Mouse (Mus musculus) myocyte (in vitro differentiated cells): ENCODE data around the gene Ralgapa2. TPM values are rescaled to one million over a fixed set of nuclear protein-coding genes. Genes with fewer than 3 reads are reported as not detected.

ENCODE experiments used
- H3K27me3 ChIP-seq: one replicate; pipeline ENCODE4 v1.6.1; 2011; ENCODE audit not compliant: control insufficient read depth, insufficient read depth, insufficient read length
- H3K36me3 ChIP-seq: one replicate; pipeline ENCODE4 v1.6.1; 2011; ENCODE audit not compliant: control insufficient read depth, insufficient read depth
- H3K4me2 ChIP-seq: one replicate; pipeline ENCODE4 v1.6.1; 2011; ENCODE audit warnings: low read depth, control low read depth
- H3K4me3 ChIP-seq: one replicate; pipeline ENCODE4 v1.5.1; 2011; ENCODE audit warnings: mild to moderate bottlenecking, control low read depth, moderate library complexity
- H3K79me2 ChIP-seq: one replicate; pipeline ENCODE4 v1.6.1; 2011; ENCODE audit not compliant: control insufficient read depth, insufficient read depth
- H3ac ChIP-seq: one replicate; pipeline ENCODE4 v1.6.1; 2011; ENCODE audit not compliant: control insufficient read depth, insufficient read length
- CEBPB ChIP-seq: IDR thresholded peaks from 2 replicates; pipeline ENCODE4 v1.6.1; 2011; ENCODE audit warnings: mild to moderate bottlenecking, moderate library complexity; ENCODE audit not compliant: poor library complexity, insufficient read depth, severe bottlenecking
- E2F4 ChIP-seq: IDR thresholded peaks from one replicate; pipeline ENCODE4 v1.6.1; 2011; ENCODE audit warnings: mild to moderate bottlenecking, control low read depth, moderate library complexity; ENCODE audit not compliant: insufficient read depth
- MAX ChIP-seq: IDR thresholded peaks from one replicate; pipeline ENCODE4 v1.6.1; 2011; ENCODE audit warnings: low read depth, mild to moderate bottlenecking, control low read depth
- MYOD1 ChIP-seq, 3 experiments: IDR thresholded peaks; one replicate each; pipeline ENCODE4 v1.6.1; 2011; ENCODE audit warnings: control low read depth in 2 of 3, low read depth in 2 of 3, mild to moderate bottlenecking in 2 of 3, moderate library complexity in 1 of 3; ENCODE audit not compliant: insufficient read length in 2 of 3, control insufficient read depth in 1 of 3
- MYOG ChIP-seq, 3 experiments: IDR thresholded peaks; one replicate each; pipeline ENCODE4 v1.6.1; 2011; ENCODE audit warnings: control low read depth in 2 of 3, low read depth in 2 of 3, mild to moderate bottlenecking in 2 of 3; ENCODE audit not compliant: insufficient read length in 2 of 3, control insufficient read depth in 1 of 3, insufficient read depth in 1 of 3
- POLR2A ChIP-seq: IDR thresholded peaks from one replicate; pipeline ENCODE4 v1.6.1; 2011; ENCODE audit warnings: low read depth, mild to moderate bottlenecking, control low read depth, moderate library complexity; ENCODE audit not compliant: insufficient read length
- POLR2AphosphoS2 ChIP-seq: IDR thresholded peaks from one replicate; pipeline ENCODE4 v1.6.1; 2011; ENCODE audit warnings: low read depth, control low read depth; ENCODE audit not compliant: insufficient read length
- REST ChIP-seq: IDR thresholded peaks from one replicate; pipeline ENCODE4 v1.6.1; 2011; ENCODE audit warnings: mild to moderate bottlenecking, control low read depth, moderate library complexity; ENCODE audit not compliant: insufficient read depth, insufficient read length
- SRF ChIP-seq: IDR thresholded peaks from one replicate; pipeline ENCODE4 v1.6.1; 2011; ENCODE audit warnings: low read depth; ENCODE audit not compliant: control insufficient read depth, insufficient read length
- TCF12 ChIP-seq: IDR thresholded peaks from one replicate; pipeline ENCODE4 v1.6.1; 2011; ENCODE audit warnings: mild to moderate bottlenecking, control low read depth; ENCODE audit not compliant: poor library complexity, insufficient read depth, severe bottlenecking
- TCF3 ChIP-seq: IDR thresholded peaks from one replicate; pipeline ENCODE4 v1.6.1; 2011; ENCODE audit warnings: low read depth, control low read depth; ENCODE audit not compliant: insufficient read length
- USF1 ChIP-seq: IDR thresholded peaks from one replicate; pipeline ENCODE4 v1.6.1; 2011; ENCODE audit warnings: low read depth, mild to moderate bottlenecking, control low read depth, moderate library complexity
- polyA plus RNA-seq: library from polyadenylated mRNA; unstranded; fragments of >200 nt; fragmentation: generic; extraction: Trizol; gene quantifications from one replicate; pipeline ENCODE4 v1.2.1, GENCODE M21; 2012; ENCODE audit warnings: missing spikeins

Ralgapa2 gene
- polyA plus RNA-seq, 1 experiment = 1.8 TPM

- Histone ChIP-seq H3K4me2 (no peak overlapping the region), H3ac (no peak overlapping the region), H3K79me2 (no peaks in the 10 kb centered on the region), H3K36me3 (no peaks in the 10 kb centered on the region), H3K4me3 (no peak overlapping the region), H3K27me3 (peaks cover 52% of the 10 kb centered on the region)
- TF ChIP-seq POLR2AphosphoS2 = no peak
- TF ChIP-seq MYOG (IDR thresholded peaks at IDR 0.05; ENCODE audit: control insufficient read depth in 1 of 3, insufficient read depth in 1 of 3, insufficient read length in 2 of 3, low read depth in 2 of 3) = no peak
- no peak for TF ChIP-seq MYOD1 (IDR thresholded peaks at IDR 0.05; ENCODE audit: control insufficient read depth in 1 of 3, insufficient read length in 2 of 3, low read depth in 2 of 3)
- TF ChIP-seq CEBPB = no peak
- TF ChIP-seq E2F4 = no peak
- TF ChIP-seq USF1 = no peak
- no peak for TF ChIP-seq SRF
- TF ChIP-seq POLR2A = no peak
- TF ChIP-seq TCF12 = no peak
Measured at GRCm38 (mm10) chr2:146220591-146221075, 291.5 kb downstream of the Ralgapa2 start.

- Histone ChIP-seq H3K79me2 (no peaks in the 10 kb centered on the region), H3ac (no peak overlapping the region), H3K36me3 (no peaks in the 10 kb centered on the region), H3K27me3 (peaks cover 52% of the 10 kb centered on the region), H3K4me2 (no peak overlapping the region), H3K4me3 (no peak overlapping the region)
- no peak for TF ChIP-seq POLR2AphosphoS2
Measured at GRCm38 (mm10) chr2:146219791-146220190, 292.4 kb downstream of the Ralgapa2 start.

GRCm38 (mm10) chr2:146218881-146219535, 293.1 kb downstream of the Ralgapa2 start:
- H3ac ChIP-seq = no peak overlapping the region
- no peak overlapping the region for H3K4me3 ChIP-seq
- no peak overlapping the region for H3K4me2 ChIP-seq
- H3K79me2 ChIP-seq = no peaks in the 10 kb centered on the region
- H3K27me3 ChIP-seq = peaks cover 52% of the 10 kb centered on the region
- TF ChIP-seq SRF (no peak), REST (no peak), CEBPB (no peak), MYOD1 (IDR thresholded peaks at IDR 0.05; ENCODE audit: control insufficient read depth in 1 of 3, insufficient read length in 2 of 3, low read depth in 2 of 3) (no peak), MAX (no peak)
- H3K36me3 ChIP-seq = no peaks in the 10 kb centered on the region

GRCm38 (mm10) chr2:146218161-146218691, 293.9 kb downstream of the Ralgapa2 start:
- Histone ChIP-seq H3K36me3 (no peaks in the 10 kb centered on the region), H3K4me3 (no peak overlapping the region), H3ac (no peak overlapping the region), H3K27me3 (peaks cover 44% of the 10 kb centered on the region), H3K4me2 (no peak overlapping the region), H3K79me2 (no peaks in the 10 kb centered on the region)
- no peak for TF ChIP-seq E2F4
- no peak for TF ChIP-seq POLR2AphosphoS2
- no peak for TF ChIP-seq TCF12
- TF ChIP-seq MYOG (IDR thresholded peaks at IDR 0.05; ENCODE audit: control insufficient read depth in 1 of 3, insufficient read depth in 1 of 3, insufficient read length in 2 of 3, low read depth in 2 of 3) = no peak
- no peak for TF ChIP-seq REST
- TF ChIP-seq TCF3 = no peak
- TF ChIP-seq POLR2A = no peak
- no peak for TF ChIP-seq USF1
- no peak for TF ChIP-seq MAX
- TF ChIP-seq MYOD1 (IDR thresholded peaks at IDR 0.05; ENCODE audit: control insufficient read depth in 1 of 3, insufficient read length in 2 of 3, low read depth in 2 of 3) = no peak
- TF ChIP-seq CEBPB = no peak
- TF ChIP-seq SRF = no peak

- H3ac ChIP-seq = no peak overlapping the region
- no peak overlapping the region for H3K4me2 ChIP-seq
- no peak overlapping the region for H3K4me3 ChIP-seq
- TF ChIP-seq USF1 (no peak), E2F4 (no peak), REST (no peak), MAX (no peak), CEBPB (no peak), MYOD1 (IDR thresholded peaks at IDR 0.05; ENCODE audit: control insufficient read depth in 1 of 3, insufficient read length in 2 of 3, low read depth in 2 of 3) (no peak), POLR2AphosphoS2 (no peak), SRF (no peak), POLR2A (no peak), TCF3 (no peak), TCF12 (no peak), MYOG (IDR thresholded peaks at IDR 0.05; ENCODE audit: control insufficient read depth in 1 of 3, insufficient read depth in 1 of 3, insufficient read length in 2 of 3, low read depth in 2 of 3) (no peak)
- peaks cover 36% of the 10 kb centered on the region for H3K27me3 ChIP-seq
- no peaks in the 10 kb centered on the region for H3K79me2 ChIP-seq
- no peaks in the 10 kb centered on the region for H3K36me3 ChIP-seq
Measured at GRCm38 (mm10) chr2:146217227-146217980, 294.7 kb downstream of the Ralgapa2 start.
